Mouse (Mus musculus) myocyte (in vitro differentiated cells): ENCODE measurements at regions not wholly inside any gene's neighbourhood (a gene's known extent, or its start where the extent isn't known, plus 50 kb on each side); places are given as distances from the start of the nearest gene placed in this dataset.

Experiments
- CEBPB ChIP-seq: IDR thresholded peaks from 2 replicates; pipeline ENCODE4 v1.6.1; 2011; ENCODE audit warnings: mild to moderate bottlenecking, moderate library complexity; ENCODE audit not compliant: poor library complexity, insufficient read depth, severe bottlenecking
- E2F4 ChIP-seq: IDR thresholded peaks from one replicate; pipeline ENCODE4 v1.6.1; 2011; ENCODE audit warnings: mild to moderate bottlenecking, control low read depth, moderate library complexity; ENCODE audit not compliant: insufficient read depth
- MAX ChIP-seq: IDR thresholded peaks from one replicate; pipeline ENCODE4 v1.6.1; 2011; ENCODE audit warnings: low read depth, mild to moderate bottlenecking, control low read depth
- MYOD1 ChIP-seq, 3 experiments: IDR thresholded peaks; one replicate each; pipeline ENCODE4 v1.6.1; 2011; ENCODE audit warnings: control low read depth in 2 of 3, low read depth in 2 of 3, mild to moderate bottlenecking in 2 of 3, moderate library complexity in 1 of 3; ENCODE audit not compliant: insufficient read length in 2 of 3, control insufficient read depth in 1 of 3
- MYOG ChIP-seq, 3 experiments: IDR thresholded peaks; one replicate each; pipeline ENCODE4 v1.6.1; 2011; ENCODE audit warnings: control low read depth in 2 of 3, low read depth in 2 of 3, mild to moderate bottlenecking in 2 of 3; ENCODE audit not compliant: insufficient read length in 2 of 3, control insufficient read depth in 1 of 3, insufficient read depth in 1 of 3
- POLR2A ChIP-seq: IDR thresholded peaks from one replicate; pipeline ENCODE4 v1.6.1; 2011; ENCODE audit warnings: low read depth, mild to moderate bottlenecking, control low read depth, moderate library complexity; ENCODE audit not compliant: insufficient read length
- POLR2AphosphoS2 ChIP-seq: IDR thresholded peaks from one replicate; pipeline ENCODE4 v1.6.1; 2011; ENCODE audit warnings: low read depth, control low read depth; ENCODE audit not compliant: insufficient read length
- REST ChIP-seq: IDR thresholded peaks from one replicate; pipeline ENCODE4 v1.6.1; 2011; ENCODE audit warnings: mild to moderate bottlenecking, control low read depth, moderate library complexity; ENCODE audit not compliant: insufficient read depth, insufficient read length
- TCF12 ChIP-seq: IDR thresholded peaks from one replicate; pipeline ENCODE4 v1.6.1; 2011; ENCODE audit warnings: mild to moderate bottlenecking, control low read depth; ENCODE audit not compliant: poor library complexity, insufficient read depth, severe bottlenecking
- TCF3 ChIP-seq: IDR thresholded peaks from one replicate; pipeline ENCODE4 v1.6.1; 2011; ENCODE audit warnings: low read depth, control low read depth; ENCODE audit not compliant: insufficient read length
- USF1 ChIP-seq: IDR thresholded peaks from one replicate; pipeline ENCODE4 v1.6.1; 2011; ENCODE audit warnings: low read depth, mild to moderate bottlenecking, control low read depth, moderate library complexity

- TF ChIP-seq POLR2A (no peak), MAX (no peak), MYOG (IDR thresholded peaks at IDR 0.05; ENCODE audit: control insufficient read depth in 1 of 3, insufficient read depth in 1 of 3, insufficient read length in 2 of 3, low read depth in 2 of 3) (no peak), USF1 (no peak), POLR2AphosphoS2 (no peak), E2F4 (no peak), CEBPB (no peak), REST (no peak), TCF12 (no peak), MYOD1 (IDR thresholded peaks at IDR 0.05; ENCODE audit: control insufficient read depth in 1 of 3, insufficient read length in 2 of 3, low read depth in 2 of 3) (no peak), TCF3 (no peak)
Observed at GRCm38 (mm10) chr1:155472956-155473646, 55.9 kb upstream of the Xpr1 start.
